Mouse (Mus musculus) CH12.LX (cell line): ENCODE measurements at regions not wholly inside any gene's neighbourhood (a gene's known extent, or its start where the extent isn't known, plus 50 kb on each side); places are given as distances from the start of the nearest gene placed in this dataset.

Experiments
- DNase-seq: peaks from one replicate; pipeline ENCODE4 v3.0.0-alpha.2; 2013; ENCODE audit errors: extremely low read depth
- H3K27ac ChIP-seq: 2 replicates; pipeline ENCODE4 v1.5.1; 2012; ENCODE audit warnings: low read depth, mild to moderate bottlenecking, control low read depth, moderate library complexity; ENCODE audit not compliant: insufficient read depth
- H3K27me3 ChIP-seq: replicated peaks from 2 replicates; pipeline ENCODE3; 2012; ENCODE audit warnings: inconsistent platforms
- H3K36me3 ChIP-seq, 2 experiments: replicated peaks in 1 of 2; 2 replicates each; pipeline versions ENCODE3 to v1.6.1; 2012; ENCODE audit warnings: inconsistent platforms in 1 of 2, low read length in 1 of 2, mild to moderate bottlenecking in 1 of 2, mixed read lengths in 1 of 2, moderate library complexity in 1 of 2; ENCODE audit not compliant: control insufficient read depth in 1 of 2, insufficient read depth in 1 of 2
- H3K4me1 ChIP-seq, 2 experiments: 2 replicates each; pipeline ENCODE4 v1.6.1; 2012; ENCODE audit warnings: inconsistent platforms in 1 of 2, moderate library complexity in 1 of 2; ENCODE audit not compliant: insufficient read depth in 2 of 2, control insufficient read depth in 1 of 2
- H3K4me2 ChIP-seq: 2 replicates; pipeline ENCODE4 v1.6.1; 2012; ENCODE audit warnings: low read depth, mild to moderate bottlenecking, control low read depth; ENCODE audit not compliant: poor library complexity, insufficient read depth, severe bottlenecking
- H3K4me3 ChIP-seq, 3 experiments: fragments of 150-350 bp in 1 of 3; sonication (generic) in 1 of 3; replicated peaks in 1 of 3; 2 replicates each; pipeline versions ENCODE3 to v1.5.1; 2011 to 2012; ENCODE audit warnings: low read depth in 2 of 3, low read length in 2 of 3, mild to moderate bottlenecking in 2 of 3, moderate library complexity in 2 of 3, control low read depth in 1 of 3, improper control_type of control experiment in 1 of 3, inconsistent platforms in 1 of 3, mixed read lengths in 1 of 3; ENCODE audit not compliant: poor library complexity in 1 of 3
- H3K79me2 ChIP-seq: replicated peaks from 2 replicates; pipeline ENCODE4 v1.6.1; 2012; ENCODE audit warnings: mild to moderate bottlenecking, moderate library complexity; ENCODE audit not compliant: control insufficient read depth, poor library complexity, insufficient read depth, severe bottlenecking; ENCODE audit errors: extremely low read depth
- H3K9ac ChIP-seq: 2 replicates; pipeline ENCODE4 v1.6.1; 2012; ENCODE audit warnings: low read depth, mild to moderate bottlenecking, control low read depth, moderate library complexity; ENCODE audit not compliant: insufficient read depth
- H3K9me3 ChIP-seq: replicated peaks from 2 replicates; pipeline ENCODE3; 2012; ENCODE audit warnings: low read length, inconsistent platforms, mixed read lengths
- BHLHE40 ChIP-seq: IDR thresholded peaks from 2 replicates; pipeline ENCODE4 v1.6.1; 2011; ENCODE audit warnings: mild to moderate bottlenecking, low read depth, low read length, improper control_type of control experiment
- CTCF ChIP-seq, 2 experiments: IDR thresholded peaks in 1 of 2; conservative IDR thresholded peaks in 1 of 2; 2 replicates each; pipeline ENCODE4 v1.5.1; 2011 to 2012; ENCODE audit warnings: low read depth in 2 of 2, low read length in 2 of 2, improper control_type of control experiment in 1 of 2, inconsistent platforms in 1 of 2, mild to moderate bottlenecking in 1 of 2, moderate library complexity in 1 of 2
- E2F4 ChIP-seq: IDR thresholded peaks from 2 replicates; pipeline ENCODE4 v1.6.1; 2011; ENCODE audit warnings: low read depth, low read length, improper control_type of control experiment; ENCODE audit not compliant: insufficient replicate concordance
- EP300 ChIP-seq: IDR thresholded peaks from 2 replicates; pipeline ENCODE4 v1.6.1; 2011; ENCODE audit warnings: low read length, improper control_type of control experiment
- ETS1 ChIP-seq: conservative IDR thresholded peaks from 2 replicates; pipeline ENCODE4 v1.6.1; 2012; ENCODE audit warnings: low read depth, mild to moderate bottlenecking, inconsistent platforms, low read length, improper control_type of control experiment, moderate library complexity
- HCFC1 ChIP-seq: IDR thresholded peaks from 2 replicates; pipeline ENCODE4 v1.6.1; 2012; ENCODE audit warnings: low read depth, mild to moderate bottlenecking, inconsistent platforms, low read length, improper control_type of control experiment
- JUN ChIP-seq: IDR thresholded peaks from 2 replicates; pipeline ENCODE4 v1.6.1; 2011; ENCODE audit warnings: low read depth, mild to moderate bottlenecking, low read length, improper control_type of control experiment, moderate library complexity; ENCODE audit not compliant: insufficient read depth
- JUND ChIP-seq: conservative IDR thresholded peaks from 2 replicates; pipeline ENCODE4 v1.6.1; 2011; ENCODE audit warnings: low read depth, low read length, improper control_type of control experiment
- KAT2A ChIP-seq: IDR thresholded peaks from 2 replicates; pipeline ENCODE4 v1.6.1; 2012; ENCODE audit warnings: low read length, improper control_type of control experiment, inconsistent platforms; ENCODE audit not compliant: insufficient replicate concordance
- MAZ ChIP-seq: IDR thresholded peaks from 2 replicates; pipeline ENCODE4 v1.6.1; 2012; ENCODE audit warnings: low read depth, mild to moderate bottlenecking, inconsistent platforms, low read length, improper control_type of control experiment, moderate library complexity
- MEF2A ChIP-seq: IDR thresholded peaks from 2 replicates; pipeline ENCODE4 v1.6.1; 2014; ENCODE audit warnings: low read depth, mild to moderate bottlenecking, inconsistent platforms, low read length, improper control_type of control experiment, borderline replicate concordance
- MXI1 ChIP-seq: IDR thresholded peaks from 2 replicates; pipeline ENCODE4 v1.6.1; 2011; ENCODE audit warnings: mild to moderate bottlenecking, low read depth, low read length, improper control_type of control experiment
- NELFE ChIP-seq: IDR thresholded peaks from 2 replicates; pipeline ENCODE4 v1.6.1; 2011; ENCODE audit warnings: low read depth, low read length, improper control_type of control experiment
- RAD21 ChIP-seq: IDR thresholded peaks from 2 replicates; pipeline ENCODE4 v1.6.1; 2011; ENCODE audit warnings: low read depth, mild to moderate bottlenecking, low read length, improper control_type of control experiment, moderate library complexity
- RCOR1 ChIP-seq: conservative IDR thresholded peaks from 2 replicates; pipeline ENCODE4 v1.6.1; 2012; ENCODE audit warnings: low read depth, mild to moderate bottlenecking, inconsistent platforms, low read length, improper control_type of control experiment
- TCF12 ChIP-seq: IDR thresholded peaks from 2 replicates; pipeline ENCODE4 v1.6.1; 2014; ENCODE audit warnings: low read depth, mild to moderate bottlenecking, inconsistent platforms, low read length, improper control_type of control experiment
- UBTF ChIP-seq: IDR thresholded peaks from 2 replicates; pipeline ENCODE4 v1.6.1; 2012; ENCODE audit warnings: low read depth, mild to moderate bottlenecking, inconsistent platforms, low read length, improper control_type of control experiment, moderate library complexity
- ZNF384 ChIP-seq: IDR thresholded peaks from 2 replicates; pipeline ENCODE4 v1.6.1; 2012; ENCODE audit warnings: low read depth, low read length, improper control_type of control experiment, inconsistent platforms
- dilution Hi-C: fragments of 300-500 bp; cut with MboI; formaldehyde crosslinking; loops from 2 replicates; pipeline ENCODE4 v1.14.3; 2020; ENCODE audit warnings: low sequenced_read_pairs; ENCODE audit not compliant: extremely low pct_unique_long_range_greater_than_20kb, extremely low pct_ligation_motif_present
- in situ Hi-C: fragments of 300-500 bp; cut with MboI; formaldehyde crosslinking; loops from 3 replicates; pipeline ENCODE4 v1.14.3; 2019; ENCODE audit warnings: low sequenced_read_pairs, low pct_ligation_motif_present, low pct_unique_long_range_greater_than_20kb, mixed read lengths

GRCm38 (mm10) chr14:78428233-78429019 is 108.2 kb downstream of the Akap11 start:
- TF ChIP-seq MXI1 (no peak), BHLHE40 (peak; percentile 73)
- TF ChIP-seq, all 38 proteins: peak for 1
- H3K9ac ChIP-seq, result no peak overlapping the region
- peaks cover 3% of the 10 kb centered on the region for H3K9me3 ChIP-seq
- H3K4me1 ChIP-seq, result peaks cover 3 to 41% of the 10 kb centered on the region in 2 experiments; a peak in 2 of 4 replicates
- no peak overlapping the region for H3K4me3 ChIP-seq
- H3K27ac ChIP-seq, result no peak overlapping the region
- DNase-seq, result no peak
- H3K36me3 ChIP-seq, result no peaks in the 10 kb centered on the region
- no peak overlapping the region for H3K4me2 ChIP-seq
- in situ Hi-C loops (no loop called here), dilution Hi-C loops (no loop called here)
- no peaks in the 10 kb centered on the region for H3K79me2 ChIP-seq
- H3K27me3 ChIP-seq, result no peaks in the 10 kb centered on the region

GRCm38 (mm10) chr14:78427062-78427461 is 109.5 kb downstream of the Akap11 start:
- H3K36me3 ChIP-seq, result no peaks in the 10 kb centered on the region
- in situ Hi-C loops, result no loop called here
- TF ChIP-seq JUND (no peak), EP300 (0 out of 2 replicates have a peak, but pooled peaks have one; percentile 36)
- no peak overlapping the region for H3K27ac ChIP-seq
- no peak overlapping the region for H3K4me3 ChIP-seq
- peaks cover 3% of the 10 kb centered on the region for H3K9me3 ChIP-seq
- DNase-seq, result peak; percentile 34
- dilution Hi-C loops, result no loop called here
- no peaks in the 10 kb centered on the region for H3K27me3 ChIP-seq
- no peak overlapping the region for H3K9ac ChIP-seq
- no peaks in the 10 kb centered on the region for H3K79me2 ChIP-seq
- H3K4me2 ChIP-seq, result no peak overlapping the region
- peaks cover 3 to 31% of the 10 kb centered on the region in 2 experiments; a peak in 2 of 4 replicates for H3K4me1 ChIP-seq

GRCm38 (mm10) chr14:78422601-78423000 is 114.0 kb downstream of the Akap11 start:
- Histone ChIP-seq H3K4me2 (no peak overlapping the region), H3K27me3 (no peaks in the 10 kb centered on the region), H3K9me3 (no peaks in the 10 kb centered on the region)
- DNase-seq, result no peak
- in situ Hi-C loops, result no loop called here
- TF ChIP-seq CTCF (conservative IDR thresholded peaks at IDR 0.05 in 1 of 2, IDR thresholded peaks at IDR 0.05 in 1 of 2; ENCODE audit: low read depth in 2 of 2, low read length in 2 of 2), result no peak
- TF ChIP-seq JUND, result no peak
- no peak for TF ChIP-seq TCF12
- no peak for TF ChIP-seq ETS1
- no peak for TF ChIP-seq BHLHE40
- TF ChIP-seq HCFC1, result no peak
- no peak for TF ChIP-seq NELFE
- no peak for TF ChIP-seq MAZ
- TF ChIP-seq KAT2A, result no peak
- TF ChIP-seq RAD21, result no peak
- TF ChIP-seq EP300, result no peak
- no peak for TF ChIP-seq MEF2A
- no peak for TF ChIP-seq UBTF
- TF ChIP-seq RCOR1, result no peak
- no peak for TF ChIP-seq ZNF384
- no peak for TF ChIP-seq E2F4
- no peak for TF ChIP-seq JUN
- TF ChIP-seq, all 38 proteins: peak for 0
- Histone ChIP-seq H3K36me3 (no peaks in the 10 kb centered on the region), H3K9ac (no peak overlapping the region), H3K4me1 (peaks cover 0 to 17% of the 10 kb centered on the region in 2 experiments; a peak in 2 of 4 replicates), H3K4me3 (no peak overlapping the region), H3K79me2 (no peaks in the 10 kb centered on the region), H3K27ac (no peak overlapping the region)
- dilution Hi-C loops, result no loop called here
